Mouse (Mus musculus) C2C12 (cell line): ENCODE measurements around the gene Tekt1. TPM values are rescaled to one million over a fixed set of nuclear protein-coding genes. Genes with fewer than 3 reads are reported as not detected.

Experiments
- H3K27me3 ChIP-seq: one replicate; pipeline ENCODE4 v1.6.1; 2011; ENCODE audit not compliant: control insufficient read depth, insufficient read depth, insufficient read length
- H3K36me3 ChIP-seq: one replicate; pipeline ENCODE4 v1.6.1; 2011; ENCODE audit not compliant: control insufficient read depth, insufficient read depth
- H3K4me3 ChIP-seq: one replicate; pipeline ENCODE4 v1.5.1; 2011; ENCODE audit warnings: mild to moderate bottlenecking, control low read depth; ENCODE audit not compliant: poor library complexity, insufficient read depth, severe bottlenecking
- H3K79me2 ChIP-seq: one replicate; pipeline ENCODE4 v1.6.1; 2011; ENCODE audit not compliant: control insufficient read depth, insufficient read depth
- H3K79me3 ChIP-seq: one replicate; pipeline ENCODE4 v1.6.1; 2011; ENCODE audit warnings: low read depth, control low read depth
- H3ac ChIP-seq: one replicate; pipeline ENCODE3; 2011; ENCODE audit warnings: low read depth; ENCODE audit not compliant: control insufficient read depth, insufficient read length
- CEBPB ChIP-seq: IDR thresholded peaks from one replicate; pipeline ENCODE4 v1.6.1; 2011; ENCODE audit warnings: low read depth, mild to moderate bottlenecking, control low read depth, moderate library complexity
- CTCF ChIP-seq: IDR thresholded peaks from one replicate; pipeline ENCODE4 v1.5.1; 2011; ENCODE audit not compliant: control insufficient read depth, insufficient read depth, insufficient read length
- FOSL1 ChIP-seq: IDR thresholded peaks from one replicate; pipeline ENCODE4 v1.8.0; 2011; ENCODE audit warnings: mild to moderate bottlenecking, low read length; ENCODE audit not compliant: poor library complexity, insufficient read depth, severe bottlenecking
- MAX ChIP-seq: IDR thresholded peaks from one replicate; pipeline ENCODE4 v1.6.1; 2011; ENCODE audit warnings: mild to moderate bottlenecking, control low read depth
- MYOD1 ChIP-seq: IDR thresholded peaks from one replicate; pipeline ENCODE4 v1.6.1; 2011; ENCODE audit warnings: low read depth; ENCODE audit not compliant: control insufficient read depth, insufficient read length
- MYOG ChIP-seq: IDR thresholded peaks from one replicate; pipeline ENCODE4 v1.6.1; 2011; ENCODE audit not compliant: control insufficient read depth, insufficient read length; ENCODE audit errors: extremely low read depth
- USF1 ChIP-seq: IDR thresholded peaks from one replicate; pipeline ENCODE4 v1.6.1; 2011; ENCODE audit warnings: low read depth, mild to moderate bottlenecking, control low read depth, moderate library complexity
- polyA plus RNA-seq: library from polyadenylated mRNA; unstranded; fragments of >200 nt; fragmentation: generic; extraction: Trizol; gene quantifications from one replicate; pipeline ENCODE4 v1.2.1, GENCODE M21; 2012; ENCODE audit warnings: missing spikeins

Tekt1 gene
- polyA plus RNA-seq, 1 experiment, result not detected

GRCm38 (mm10) chr11:72342549-72343237, 19.5 kb downstream of the Tekt1 start:
- Histone ChIP-seq H3ac (no peak overlapping the region), H3K79me2 (no peaks in the 10 kb centered on the region)
- TF ChIP-seq FOSL1 (no peak), USF1 (no peak), MAX (no peak), CTCF (peak; percentile 60), MYOG (no peak)

GRCm38 (mm10) chr11:72339716-72340115, 22.5 kb downstream of the Tekt1 start:
- Histone ChIP-seq H3K79me2 (no peaks in the 10 kb centered on the region), H3K27me3 (no peaks in the 10 kb centered on the region), H3K36me3 (no peaks in the 10 kb centered on the region), H3K79me3 (no peaks in the 10 kb centered on the region), H3K4me3 (no peak overlapping the region), H3ac (no peak overlapping the region)
- TF ChIP-seq USF1, result no peak
- no peak for TF ChIP-seq MYOG
- TF ChIP-seq CEBPB, result no peak
- no peak for TF ChIP-seq MAX
- no peak for TF ChIP-seq CTCF
- TF ChIP-seq MYOD1, result no peak

More at GRCm38 (mm10) chr11:72342549-72343237, 19.5 kb downstream of the Tekt1 start:
- no peaks in the 10 kb centered on the region for H3K36me3 ChIP-seq
- no peaks in the 10 kb centered on the region for H3K79me3 ChIP-seq
- no peak overlapping the region for H3K4me3 ChIP-seq
- H3K27me3 ChIP-seq, result no peaks in the 10 kb centered on the region

GRCm38 (mm10) chr11:72338437-72338871, 23.8 kb downstream of the Tekt1 start:
- no peaks in the 10 kb centered on the region for H3K36me3 ChIP-seq
- H3K4me3 ChIP-seq, result no peak overlapping the region
- no peaks in the 10 kb centered on the region for H3K79me3 ChIP-seq
- no peak overlapping the region for H3ac ChIP-seq
- TF ChIP-seq CEBPB, result no peak
- no peak for TF ChIP-seq MYOG
- TF ChIP-seq USF1, result no peak
- no peak for TF ChIP-seq CTCF
- TF ChIP-seq FOSL1, result no peak
- no peak for TF ChIP-seq MYOD1
- TF ChIP-seq MAX, result no peak
- no peaks in the 10 kb centered on the region for H3K79me2 ChIP-seq
- H3K27me3 ChIP-seq, result no peaks in the 10 kb centered on the region

- no peaks in the 10 kb centered on the region for H3K36me3 ChIP-seq
- H3K27me3 ChIP-seq, result no peaks in the 10 kb centered on the region
- TF ChIP-seq MYOG, result no peak
- TF ChIP-seq MAX, result no peak
- no peak for TF ChIP-seq CEBPB
Observed at GRCm38 (mm10) chr11:72336726-72337125, 25.5 kb downstream of the Tekt1 start.

GRCm38 (mm10) chr11:72334653-72335052, 27.6 kb downstream of the Tekt1 start:
- H3K27me3 ChIP-seq, result no peaks in the 10 kb centered on the region
- no peaks in the 10 kb centered on the region for H3K79me3 ChIP-seq
- no peak overlapping the region for H3ac ChIP-seq
- no peaks in the 10 kb centered on the region for H3K79me2 ChIP-seq
- TF ChIP-seq CEBPB (no peak), FOSL1 (no peak), MYOG (no peak), MAX (no peak), MYOD1 (no peak), USF1 (no peak), CTCF (no peak)
- H3K4me3 ChIP-seq, result no peak overlapping the region
- H3K36me3 ChIP-seq, result no peaks in the 10 kb centered on the region

More at GRCm38 (mm10) chr11:72336726-72337125, 25.5 kb downstream of the Tekt1 start:
- Histone ChIP-seq H3K79me2 (no peaks in the 10 kb centered on the region), H3K4me3 (no peak overlapping the region), H3K79me3 (no peaks in the 10 kb centered on the region), H3ac (no peak overlapping the region)

- no peak for TF ChIP-seq MAX
- no peak for TF ChIP-seq MYOG
- peak; percentile 11 for TF ChIP-seq CEBPB
- no peak for TF ChIP-seq USF1
- TF ChIP-seq MYOD1, result peak; percentile 37
- TF ChIP-seq CTCF, result no peak
- no peak for TF ChIP-seq FOSL1
- Histone ChIP-seq H3K27me3 (no peaks in the 10 kb centered on the region), H3K79me2 (no peaks in the 10 kb centered on the region), H3ac (no peak overlapping the region), H3K79me3 (no peaks in the 10 kb centered on the region), H3K36me3 (no peaks in the 10 kb centered on the region), H3K4me3 (no peak overlapping the region)
Observed at GRCm38 (mm10) chr11:72332951-72333667, 29.1 kb downstream of the Tekt1 start.
